In genomic region chr17:26743294-26743693, GRCm38 (mm10) we compare ENCODE assay signal across 26 mouse cellular contexts. TPM values are rescaled to one million over a fixed set of nuclear protein-coding genes. Genes with fewer than 3 reads are reported as not detected.
A peak's percentile ranks its signal among the peaks of the same experiment; 100 is the strongest.
DNase-seq lines count a peak whose midpoint lies in the region; ATAC-seq and TF ChIP-seq lines count a peak whose summit lies in the region.
"Had no signal": no experiment of that assay in that cellular context is flagged by ENCODE, and none has a peak within 500 bp of the region (broad histone marks: within the 10 kb centered on the region; RNA-seq: fewer than 3 reads in every experiment).

No protein-coding gene starts in this region.

- 49% methylated on average over 1 of the region's 1 CpGs for WGBS in lung, postnatal 0 days
- WGBS in midbrain, embryonic 16.5 days, result 67% methylated on average over 1 of the region's 1 CpGs

- 0 out of 2 replicates have a peak, but pooled peaks cover 3% of the 10 kb centered on the region for H3K36me3 ChIP-seq in lung, postnatal 0 days (ENCODE audit: insufficient read depth, low read length)
- peaks cover 0 to 19% of the 10 kb centered on the region in 2 experiments for H3K36me3 ChIP-seq in CH12.LX (replicated peaks in 1 of 2; ENCODE audit: control insufficient read depth in 1 of 2, insufficient read depth in 1 of 2, low read length in 1 of 2)
- H3K36me3 ChIP-seq in midbrain, embryonic 16.5 days (ENCODE audit: control insufficient read depth, insufficient read depth, low read length), result 0 out of 2 replicates have a peak, but pooled peaks cover 3% of the 10 kb centered on the region
- H3K36me3 ChIP-seq: forebrain, embryonic 10.5 days; forebrain, embryonic 12.5 days had no signal

- in situ Hi-C loops in CH12.LX (cut with MboI; ENCODE audit: low pct_ligation_motif_present, low pct_unique_long_range_greater_than_20kb, low sequenced_read_pairs), result no loop called here

- no peaks in the 10 kb centered on the region for H3K27me3 ChIP-seq in lung, postnatal 0 days (replicated peaks; ENCODE audit: insufficient read depth, low read length)
- H3K27me3 ChIP-seq in CH12.LX (replicated peaks), result no peaks in the 10 kb centered on the region
- no peaks in the 10 kb centered on the region for H3K27me3 ChIP-seq in midbrain, embryonic 16.5 days (ENCODE audit: control insufficient read depth, insufficient read depth, low read depth, low read length)
- H3K27me3 ChIP-seq: embryonic facial prominence, embryonic 13.5 days; embryonic facial prominence, embryonic 15.5 days; forebrain, embryonic 12.5 days had no signal

- H3K4me1 ChIP-seq in lung, postnatal 0 days (ENCODE audit: insufficient read depth, low read depth, low read length), result no peaks in the 10 kb centered on the region
- H3K4me1 ChIP-seq in CH12.LX (ENCODE audit: control insufficient read depth in 1 of 2, insufficient read depth in 2 of 2), result peaks cover 8 to 26% of the 10 kb centered on the region in 2 experiments
- no peaks in the 10 kb centered on the region for H3K4me1 ChIP-seq in midbrain, embryonic 16.5 days (ENCODE audit: control insufficient read depth, insufficient read depth, low read length)
- H3K4me1 ChIP-seq: embryonic facial prominence, embryonic 13.5 days; embryonic facial prominence, embryonic 15.5 days; forebrain, embryonic 10.5 days; forebrain, embryonic 12.5 days had no signal

- peak; percentile 53 for TF ChIP-seq CTCF in layer of hippocampus, adult 2 months (conservative IDR thresholded peaks at IDR 0.05)
- peak; percentile 16; the same call in 1 of the 2 replicates for TF ChIP-seq CTCF in lung, postnatal 0 days (IDR thresholded peaks at IDR 0.05)
- TF ChIP-seq CTCF in CH12.LX (conservative IDR thresholded peaks at IDR 0.05 in 1 of 2, IDR thresholded peaks at IDR 0.05 in 1 of 2; ENCODE audit: low read depth in 2 of 2, low read length in 2 of 2), result peak in 1 of 2 experiments; percentile 37; a peak in 2 of 4 replicates

- TF ChIP-seq EP300 in lung, postnatal 0 days (IDR thresholded peaks at IDR 0.05), result no peak
- TF ChIP-seq EP300 in CH12.LX (IDR thresholded peaks at IDR 0.05; ENCODE audit: low read length), result no peak

- TF ChIP-seq RAD21 in CH12.LX (IDR thresholded peaks at IDR 0.05; ENCODE audit: low read depth, low read length), result no peak; the same call in none of the 2 replicates

- no peak for TF ChIP-seq POLR2A in CH12.LX (IDR thresholded peaks at IDR 0.05; ENCODE audit: low read depth, low read length)

- H3K4me2 ChIP-seq in lung, postnatal 0 days (replicated peaks; ENCODE audit: low read depth, low read length), result no peak overlapping the region
- peak overlapping the region; percentile 83 for H3K4me2 ChIP-seq in CH12.LX (ENCODE audit: insufficient read depth, low read depth, poor library complexity, severe bottlenecking)
- H3K4me2 ChIP-seq in midbrain, embryonic 16.5 days (ENCODE audit: low read length), result no peak overlapping the region
- H3K4me2 ChIP-seq: embryonic facial prominence, embryonic 13.5 days; embryonic facial prominence, embryonic 15.5 days; forebrain, embryonic 12.5 days had no signal

- H3K9ac ChIP-seq in lung, postnatal 0 days (replicated peaks; ENCODE audit: low read depth), result no peak overlapping the region
- H3K9ac ChIP-seq in CH12.LX (ENCODE audit: insufficient read depth, low read depth), result peak overlapping the region; percentile 48; the same call in 1 of the 2 replicates
- H3K9ac ChIP-seq in midbrain, embryonic 16.5 days (ENCODE audit: low read depth, low read length), result no peak overlapping the region
- H3K9ac ChIP-seq: embryonic facial prominence, embryonic 13.5 days; embryonic facial prominence, embryonic 15.5 days; forebrain, embryonic 12.5 days had no signal

- H3K9me3 ChIP-seq in lung, postnatal 0 days (ENCODE audit: low read length), result no peaks in the 10 kb centered on the region
- no peaks in the 10 kb centered on the region for H3K9me3 ChIP-seq in CH12.LX (replicated peaks; ENCODE audit: low read length)
- no peaks in the 10 kb centered on the region for H3K9me3 ChIP-seq in midbrain, embryonic 16.5 days (replicated peaks; ENCODE audit: control insufficient read depth, low read length, poor library complexity, severe bottlenecking)
- H3K9me3 ChIP-seq: embryonic facial prominence, embryonic 13.5 days; embryonic facial prominence, embryonic 15.5 days; forebrain, embryonic 10.5 days; forebrain, embryonic 12.5 days had no signal

- dilution Hi-C loops in CH12.LX (cut with MboI; ENCODE audit: extremely low pct_ligation_motif_present, extremely low pct_unique_long_range_greater_than_20kb, low sequenced_read_pairs), result no loop called here

- 0 out of 2 replicates have a peak, but pooled peaks cover 2% of the 10 kb centered on the region for H3K79me2 ChIP-seq in CH12.LX (replicated peaks; ENCODE audit: control insufficient read depth, extremely low read depth, insufficient read depth, poor library complexity, severe bottlenecking)

- H3K4me3 ChIP-seq in layer of hippocampus, adult 2 months, result no peak overlapping the region
- H3K4me3 ChIP-seq in lung, postnatal 0 days (ENCODE audit: low read depth, low read length), result no peak overlapping the region
- H3K4me3 ChIP-seq in CH12.LX (replicated peaks in 1 of 3; ENCODE audit: low read depth in 2 of 3, low read length in 2 of 3, poor library complexity in 1 of 3), result peak overlapping the region in 2 of 3 experiments; percentile 24 to 40
- no peak overlapping the region for H3K4me3 ChIP-seq in midbrain, embryonic 16.5 days (ENCODE audit: low read depth, low read length)
- H3K4me3 ChIP-seq: embryonic facial prominence, embryonic 13.5 days; embryonic facial prominence, embryonic 15.5 days; erythroblast, embryonic 14.5 days; forebrain, embryonic 10.5 days; forebrain, embryonic 12.5 days had no signal

- ATAC-seq in lung, postnatal 0 days, result no peak
- ATAC-seq in midbrain, embryonic 16.5 days, result no peak
- ATAC-seq: CD4-positive, CD25-positive, alpha-beta regulatory T cell, adult 4 months; forebrain, embryonic 14.5 days; forebrain, embryonic 16.5 days had no signal

- no peak overlapping the region for H3K27ac ChIP-seq in layer of hippocampus, adult 2 months
- no peak overlapping the region for H3K27ac ChIP-seq in lung, postnatal 0 days (ENCODE audit: low read length)
- no peak overlapping the region for H3K27ac ChIP-seq in CH12.LX (ENCODE audit: insufficient read depth, low read depth)
- H3K27ac ChIP-seq in midbrain, embryonic 16.5 days (ENCODE audit: low read length), result no peak overlapping the region
- H3K27ac ChIP-seq: embryonic facial prominence, embryonic 13.5 days; embryonic facial prominence, embryonic 15.5 days; forebrain, embryonic 10.5 days; forebrain, embryonic 12.5 days had no signal

- no peak for DNase-seq in layer of hippocampus, adult 2 months (ENCODE audit: low spot score in 2 of 2)
- no peak for DNase-seq in layer of hippocampus, adult 8-10 months (ENCODE audit: low spot score in 2 of 2)
- DNase-seq in lung, postnatal 0 days (ENCODE audit: low spot score), result no peak
- no peak for DNase-seq in lung, postnatal 36 days
- no peak for DNase-seq in CH12.LX (ENCODE audit: extremely low read depth)
- no peak for DNase-seq in gastrocnemius, adult 18-20 months (ENCODE audit: low spot score)
- DNase-seq: adrenal gland, adult 2 months; adrenal gland, postnatal 10 days; adrenal gland, postnatal 25 days; B cell, adult 2 months; cerebellum, adult 11 months; cerebellum, adult 18-20 months; cerebellum, adult 8-10 months; cerebellum, adult 9-11 months; cerebellum, postnatal 14 days; cerebellum, postnatal 36 days; embryo, embryonic 11 days had no signal

TF ChIP-seq in CH12.LX, 34 proteins besides CTCF, POLR2A, EP300 and RAD21:
- peak; percentile 35; the same call in 1 of the 2 replicates for TF ChIP-seq SMC3 (IDR thresholded peaks at IDR 0.05; ENCODE audit: low read depth, low read length)
- TF ChIP-seq JUND (conservative IDR thresholded peaks at IDR 0.05; ENCODE audit: low read depth, low read length), result no peak

RNA-seq across cellular contexts. Expression of gene Crebrf, which starts 27.8 kb away (rescaled TPM):
- 100 to 1,000 TPM; 127 to 134 TPM for total RNA-seq in layer of hippocampus, adult 2 months (2021)
- 100 to 1,000 TPM; 123 to 175 (median 152) TPM for total RNA-seq in layer of hippocampus, adult 8-10 months (2022)
- polyA plus RNA-seq in lung, postnatal 0 days (2015; fragmentation: Nextera tagmentation; extraction: Ambion mirVana), result 37.2 and 38.7 TPM in 2 replicates
- total RNA-seq in CH12.LX (2012; rRNA removed) (5.8 and 6.8 TPM in 2 replicates), CH12.LX (2014; rRNA removed) (8.1 and 8.6 TPM in 2 replicates)
- polyA plus RNA-seq in CH12.LX (2012; ENCODE audit: insufficient read length, low read depth), result 5.8 and 9.2 TPM in 2 replicates
- 10 to 100 TPM; 37.7 to 47.2 TPM for total RNA-seq in gastrocnemius, adult 18-20 months (2021)
- polyA plus RNA-seq in midbrain, embryonic 16.5 days (2015; fragmentation: Nextera tagmentation; extraction: Ambion mirVana), result 9.7 and 11.0 TPM in 2 replicates

RNA-seq across cellular contexts. Expression of gene Bnip1, which starts 37.6 kb away (rescaled TPM):
- 10 to 100 TPM; 31.5 to 35.7 TPM for total RNA-seq in layer of hippocampus, adult 2 months (2021)
- total RNA-seq in layer of hippocampus, adult 8-10 months (2022), result 10 to 100 TPM; 32.7 to 35.3 (median 33.6) TPM
- 22.6 and 23.7 TPM in 2 replicates for polyA plus RNA-seq in lung, postnatal 0 days (2015; fragmentation: Nextera tagmentation; extraction: Ambion mirVana)
- total RNA-seq in CH12.LX (2012; rRNA removed), result 47.1 and 54.6 TPM in 2 replicates
- total RNA-seq in CH12.LX (2014; rRNA removed), result 59.6 and 63.9 TPM in 2 replicates
- polyA plus RNA-seq in CH12.LX (2012; ENCODE audit: insufficient read length, low read depth), result 44.1 and 50.9 TPM in 2 replicates
- total RNA-seq in gastrocnemius, adult 18-20 months (2021), result 10 to 100 TPM; 25.2 to 29.7 TPM
- polyA plus RNA-seq in midbrain, embryonic 16.5 days (2015; fragmentation: Nextera tagmentation; extraction: Ambion mirVana), result 62.3 and 64.2 TPM in 2 replicates

Comparison
In these comparisons a context has a peak if more than half of its experiments do, and no peak if none do; other contexts are left out.
1. H3K4me3 ChIP-seq: peak in CH12.LX (2 of 3); none in layer of hippocampus, adult 2 months (single experiment), lung, postnatal 0 days (single experiment) and midbrain, embryonic 16.5 days (single experiment).
2. RNA of gene Crebrf, which starts 27.8 kb away (total RNA-seq): 123 to 175 TPM in layer of hippocampus, adult 8-10 months, 127 to 134 TPM in layer of hippocampus, adult 2 months and 37.7 to 47.2 TPM in gastrocnemius, adult 18-20 months; 5.8 to 8.6 TPM in CH12.LX; every median in the first group is over 4 times any median in the second.